Mouse (Mus musculus) neural tube, embryonic 11.5 days (tissue): Measurements from ENCODE around the gene Trdmt1. TPM values are rescaled to one million over a fixed set of nuclear protein-coding genes. Genes with fewer than 3 reads are reported as not detected.

Experiments
- ATAC-seq: fragments of 200-750 bp; cut with Nextera tagmentation; 2 replicates; pipeline ENCODE4 v1.8.0; 2017; ENCODE audit warnings: moderate number of reproducible peaks, mild to moderate bottlenecking, moderate TSS enrichment, moderate library complexity; ENCODE audit not compliant: insufficient read depth, low FRiP score, low TSS enrichment
- DNase-seq: peaks from one replicate; pipeline ENCODE4 v3.0.0-alpha.2; 2015; ENCODE audit warnings: low spot score
- H3K27ac ChIP-seq: fragments of 300-500 bp; sonication (generic); 2 replicates; pipeline ENCODE4 v1.5.1; 2014; ENCODE audit warnings: low read depth, mild to moderate bottlenecking, low read length
- H3K27me3 ChIP-seq: fragments of 300-500 bp; sonication (generic); 2 replicates; pipeline ENCODE4 v1.6.1; 2014; ENCODE audit warnings: mild to moderate bottlenecking, low read length, mixed read lengths; ENCODE audit not compliant: control insufficient read depth, insufficient read depth
- H3K36me3 ChIP-seq: fragments of 300-500 bp; sonication (generic); 2 replicates; pipeline ENCODE4 v1.6.1; 2014; ENCODE audit warnings: mild to moderate bottlenecking, low read length, moderate library complexity, mixed read lengths; ENCODE audit not compliant: control insufficient read depth, insufficient read depth
- H3K4me1 ChIP-seq: fragments of 300-500 bp; sonication (generic); 2 replicates; pipeline ENCODE4 v1.6.1; 2014; ENCODE audit warnings: low read length, mixed read lengths; ENCODE audit not compliant: control insufficient read depth, insufficient read depth
- H3K4me2 ChIP-seq: fragments of 300-500 bp; sonication (generic); 2 replicates; pipeline ENCODE4 v1.6.1; 2014; ENCODE audit warnings: low read depth, mild to moderate bottlenecking, moderate library complexity
- H3K4me3 ChIP-seq: fragments of 300-500 bp; sonication (generic); 2 replicates; pipeline ENCODE4 v1.5.1; 2014; ENCODE audit warnings: low read depth, low read length
- H3K9ac ChIP-seq: fragments of 300-500 bp; sonication (generic); 2 replicates; pipeline ENCODE4 v1.6.1; 2014; ENCODE audit warnings: mild to moderate bottlenecking, low read length
- H3K9me3 ChIP-seq: fragments of 300-500 bp; sonication (generic); 2 replicates; pipeline ENCODE4 v1.6.1; 2016; ENCODE audit warnings: low read length; ENCODE audit not compliant: control insufficient read depth
- WGBS: fragments of 180-500 bp; shearing (Covaris S2); extraction: QIAGEN DNeasy Blood & Tissue Kit; methylation state at CpG from one replicate; pipeline ENCODE4 v1.1.7; 2014; 5-methylcytosine and 5-hydroxymethylcytosine counted together
- polyA plus RNA-seq: library from polyadenylated mRNA; unstranded; fragments of >200 nt; fragmentation: Nextera tagmentation; extraction: Ambion mirVana; gene quantifications from 2 replicates; pipeline ENCODE4 v1.2.1, GENCODE M21; 2014

Trdmt1 gene
- polyA plus RNA-seq, 1 experiment from 2014 or later, result 7.2 TPM

DNA sequence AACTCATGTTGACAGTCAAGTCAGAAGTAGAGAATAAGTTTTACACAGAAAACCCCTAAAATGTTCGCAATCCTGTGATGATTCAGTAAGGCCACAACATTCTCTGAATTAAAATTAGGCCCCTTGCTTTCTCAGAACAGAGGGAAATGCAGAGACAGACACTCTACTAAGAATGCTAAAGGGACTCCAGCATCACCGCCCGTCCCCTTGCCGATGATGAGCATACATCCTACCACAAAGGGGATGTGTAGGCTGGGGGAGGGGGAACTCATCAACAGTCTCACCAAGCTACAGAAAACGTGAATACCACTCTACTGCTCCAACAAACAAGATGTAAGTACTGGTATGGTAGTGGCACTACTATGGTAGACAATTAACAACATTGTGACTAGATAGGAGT, 15.3 kb upstream of the Trdmt1 start:
- Histone ChIP-seq H3K9me3 (no peaks in the 10 kb centered on the region), H3K27ac (no peak overlapping the region), H3K27me3 (no peaks in the 10 kb centered on the region), H3K4me3 (no peak overlapping the region), H3K4me2 (no peak overlapping the region), H3K36me3 (no peaks in the 10 kb centered on the region), H3K9ac (no peak overlapping the region), H3K4me1 (no peaks in the 10 kb centered on the region)
- WGBS, result 86% methylated on average over 5 of the region's 5 CpGs
- DNase-seq (no peak), ATAC-seq (no peak)

DNA sequence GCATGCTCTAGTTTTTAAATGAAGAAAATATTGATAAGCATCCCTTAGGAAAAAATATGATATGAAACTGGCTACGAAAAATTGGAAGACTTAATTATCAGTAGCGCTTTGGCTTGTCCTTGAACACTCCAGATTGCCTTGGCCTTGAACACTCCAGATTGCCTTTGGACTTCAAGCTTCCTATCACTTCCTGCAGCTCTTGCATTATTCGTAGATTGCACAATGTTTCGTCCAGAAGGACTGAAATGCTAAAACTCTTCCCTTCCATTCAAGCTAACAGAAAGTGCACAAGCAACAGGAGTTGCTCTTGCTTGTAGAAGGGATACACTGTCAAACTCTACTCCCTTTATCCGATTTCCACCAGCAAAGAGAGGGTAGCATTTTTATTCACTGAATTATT, 14.8 kb upstream of the Trdmt1 start:
- Histone ChIP-seq H3K4me3 (no peak overlapping the region), H3K4me2 (no peak overlapping the region), H3K27me3 (no peaks in the 10 kb centered on the region), H3K9me3 (no peaks in the 10 kb centered on the region), H3K36me3 (no peaks in the 10 kb centered on the region), H3K27ac (no peak overlapping the region), H3K4me1 (no peaks in the 10 kb centered on the region), H3K9ac (no peak overlapping the region)
- ATAC-seq, result no peak
- DNase-seq, result no peak
- 87% methylated on average over 5 of the region's 5 CpGs for WGBS

DNA sequence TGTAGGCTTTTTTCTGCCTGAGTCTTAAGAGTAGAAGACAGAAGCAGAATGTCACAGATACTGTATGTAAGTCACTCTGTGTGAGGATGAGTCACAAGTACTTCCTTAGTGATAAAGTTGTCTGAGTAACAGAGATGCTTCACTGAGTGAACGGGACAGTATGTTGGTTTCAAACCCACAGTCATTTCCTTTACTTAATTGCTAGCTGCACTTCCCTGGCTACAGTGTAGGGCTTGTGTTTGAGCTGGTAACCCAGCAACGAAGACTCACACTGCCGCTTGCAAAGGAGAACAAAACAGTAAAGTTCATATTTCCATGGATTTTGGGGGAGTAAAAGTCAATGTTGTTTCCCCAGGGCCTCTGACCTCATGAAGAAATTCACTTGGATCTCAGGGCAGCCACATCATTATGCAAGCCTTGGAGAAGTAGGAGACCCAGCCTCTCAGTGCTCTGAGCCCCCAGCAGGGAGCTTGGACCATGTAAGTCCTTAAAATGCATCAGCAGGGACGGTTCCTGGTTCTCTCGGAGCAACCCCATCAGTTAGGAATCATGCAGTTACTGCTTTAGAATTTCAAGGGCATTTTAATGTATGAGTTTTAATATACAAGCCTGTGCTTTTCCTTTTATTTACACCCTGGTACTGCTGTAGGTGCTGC, 14.3 kb upstream of the Trdmt1 start:
- DNase-seq, result no peak
- ATAC-seq, result no peak
- Histone ChIP-seq H3K36me3 (no peaks in the 10 kb centered on the region), H3K27ac (no peak overlapping the region), H3K9ac (no peak overlapping the region), H3K9me3 (no peaks in the 10 kb centered on the region), H3K4me3 (no peak overlapping the region), H3K4me1 (no peaks in the 10 kb centered on the region), H3K27me3 (no peaks in the 10 kb centered on the region), H3K4me2 (no peak overlapping the region)
- WGBS, result 48% methylated on average over 5 of the region's 5 CpGs

DNA sequence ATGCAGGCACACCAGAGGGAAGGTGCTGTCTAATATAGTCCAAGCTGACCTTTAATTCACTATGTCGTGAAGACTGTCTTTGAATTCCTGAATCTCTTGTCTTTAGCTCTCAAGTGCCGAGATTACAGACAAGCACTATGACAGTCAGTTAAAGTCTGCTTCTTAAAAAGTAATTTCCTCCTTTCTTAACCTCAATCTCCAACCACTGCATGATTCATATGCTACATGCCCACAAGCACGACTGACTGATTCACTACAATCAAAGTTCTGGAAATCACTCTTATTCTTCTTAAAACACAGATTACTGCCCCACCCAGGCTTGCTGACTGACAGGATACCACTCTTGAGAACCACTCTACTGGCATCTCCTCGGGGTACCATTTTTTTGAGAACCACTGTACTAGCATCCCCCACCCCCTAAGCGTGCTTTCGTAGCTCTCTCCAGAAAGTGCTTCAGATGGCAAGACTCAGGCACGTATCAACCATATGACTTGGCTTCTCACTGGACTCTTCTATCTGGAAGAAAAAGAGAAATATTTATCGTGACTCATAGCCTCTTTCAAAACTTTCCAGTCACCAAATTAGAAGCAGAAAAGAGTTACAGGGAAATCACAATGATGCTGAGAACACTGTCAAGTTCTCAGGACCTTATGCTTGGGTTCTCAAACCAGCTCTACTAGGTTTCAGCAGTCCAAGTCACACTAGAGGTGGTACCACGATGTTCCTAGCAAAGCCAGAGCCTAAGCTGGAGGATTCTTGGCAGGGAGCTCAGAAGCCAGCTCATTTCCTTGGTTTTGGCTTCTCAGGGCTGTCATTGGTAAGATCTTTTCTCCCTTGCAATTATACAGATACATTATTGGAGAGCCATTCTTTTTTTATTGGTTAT, 12.9 kb upstream of the Trdmt1 start:
- DNase-seq, result no peak
- no peak overlapping the region for H3K27ac ChIP-seq
- no peak overlapping the region for H3K4me2 ChIP-seq
- H3K27me3 ChIP-seq, result no peaks in the 10 kb centered on the region
- H3K4me3 ChIP-seq, result no peak overlapping the region
- no peak overlapping the region for H3K9ac ChIP-seq
- H3K4me1 ChIP-seq, result no peaks in the 10 kb centered on the region
- H3K9me3 ChIP-seq, result no peaks in the 10 kb centered on the region
- no peaks in the 10 kb centered on the region for H3K36me3 ChIP-seq
- ATAC-seq, result no peak
- WGBS, result 89% methylated on average over 9 of the region's 9 CpGs

DNA sequence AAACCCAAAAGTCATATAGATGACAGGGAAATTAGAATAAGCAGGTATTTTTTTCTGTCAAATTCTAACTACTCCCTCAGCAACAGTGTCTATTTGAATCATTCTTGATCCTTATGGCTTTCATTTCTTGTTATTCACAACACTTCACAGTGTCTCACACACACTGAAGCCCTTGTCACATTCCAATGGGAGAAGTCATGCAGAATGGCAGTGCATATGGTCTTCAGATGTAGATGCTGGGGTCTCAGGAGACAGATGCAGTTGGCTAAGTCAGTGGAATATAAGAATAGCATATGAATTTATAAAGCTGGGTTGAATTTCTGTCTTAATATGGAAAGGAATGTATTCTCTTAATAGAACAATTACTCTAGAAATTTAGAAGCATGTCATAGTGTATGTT, 11.8 kb upstream of the Trdmt1 start:
- H3K4me2 ChIP-seq, result no peak overlapping the region
- H3K4me3 ChIP-seq, result no peak overlapping the region
- H3K27ac ChIP-seq, result no peak overlapping the region
- ATAC-seq, result no peak
- H3K9me3 ChIP-seq, result no peaks in the 10 kb centered on the region
- no peaks in the 10 kb centered on the region for H3K4me1 ChIP-seq
- no peak for DNase-seq
- H3K9ac ChIP-seq, result no peak overlapping the region
- H3K27me3 ChIP-seq, result no peaks in the 10 kb centered on the region
- no peaks in the 10 kb centered on the region for H3K36me3 ChIP-seq

DNA sequence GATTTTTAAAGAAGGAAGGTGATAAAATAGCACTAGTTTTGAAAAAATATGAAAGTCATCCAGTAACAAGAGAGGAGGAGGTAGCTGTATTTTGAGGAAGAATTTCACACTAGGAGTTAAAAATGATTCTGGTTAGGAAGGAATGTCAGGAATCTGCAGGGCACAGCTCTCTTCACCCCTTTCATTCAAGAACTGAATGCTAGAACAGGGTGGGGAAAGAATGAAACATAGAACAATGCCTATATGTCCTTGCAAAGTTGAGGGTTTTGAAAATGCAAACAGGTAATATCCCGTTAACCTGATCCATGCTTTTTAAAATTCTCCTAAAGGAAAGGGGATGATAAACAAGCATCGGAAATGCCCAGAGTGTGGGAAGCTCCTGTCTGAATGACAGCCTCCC, 9.5 kb upstream of the Trdmt1 start:
- Histone ChIP-seq H3K4me1 (no peaks in the 10 kb centered on the region), H3K27me3 (no peaks in the 10 kb centered on the region), H3K4me2 (no peak overlapping the region), H3K36me3 (no peaks in the 10 kb centered on the region), H3K9me3 (no peaks in the 10 kb centered on the region), H3K4me3 (no peak overlapping the region), H3K27ac (no peak overlapping the region), H3K9ac (no peak overlapping the region)
- DNase-seq (no peak), ATAC-seq (no peak)
- 81% methylated on average over 2 of the region's 2 CpGs for WGBS

DNA sequence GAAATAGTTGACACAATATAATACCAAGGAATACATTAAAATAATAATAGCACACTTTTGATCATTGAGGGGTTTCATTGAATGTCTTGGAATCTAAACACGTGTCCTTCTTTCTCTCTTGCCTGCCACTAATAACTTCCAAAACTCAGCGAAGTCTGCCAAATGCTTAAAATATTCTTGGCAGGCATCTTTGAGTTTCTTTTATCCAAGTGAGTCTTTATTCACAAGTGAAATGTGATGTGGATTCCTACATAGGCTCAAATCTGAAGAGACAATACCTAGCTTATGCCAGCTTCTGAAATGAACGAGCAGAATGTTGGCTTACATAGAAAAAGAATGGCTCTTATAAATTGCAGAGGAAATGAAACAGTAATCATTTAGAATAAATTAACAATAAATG, 4.3 kb upstream of the Trdmt1 start:
- Histone ChIP-seq H3K4me1 (peaks cover 3% of the 10 kb centered on the region; the same call in 1 of the 2 replicates), H3K4me2 (no peak overlapping the region), H3K9ac (no peak overlapping the region), H3K36me3 (no peaks in the 10 kb centered on the region), H3K27ac (no peak overlapping the region), H3K27me3 (no peaks in the 10 kb centered on the region), H3K4me3 (no peak overlapping the region), H3K9me3 (no peaks in the 10 kb centered on the region)
- DNase-seq (no peak), ATAC-seq (no peak)
- WGBS, result 82% methylated on average over 3 of the region's 3 CpGs

DNA sequence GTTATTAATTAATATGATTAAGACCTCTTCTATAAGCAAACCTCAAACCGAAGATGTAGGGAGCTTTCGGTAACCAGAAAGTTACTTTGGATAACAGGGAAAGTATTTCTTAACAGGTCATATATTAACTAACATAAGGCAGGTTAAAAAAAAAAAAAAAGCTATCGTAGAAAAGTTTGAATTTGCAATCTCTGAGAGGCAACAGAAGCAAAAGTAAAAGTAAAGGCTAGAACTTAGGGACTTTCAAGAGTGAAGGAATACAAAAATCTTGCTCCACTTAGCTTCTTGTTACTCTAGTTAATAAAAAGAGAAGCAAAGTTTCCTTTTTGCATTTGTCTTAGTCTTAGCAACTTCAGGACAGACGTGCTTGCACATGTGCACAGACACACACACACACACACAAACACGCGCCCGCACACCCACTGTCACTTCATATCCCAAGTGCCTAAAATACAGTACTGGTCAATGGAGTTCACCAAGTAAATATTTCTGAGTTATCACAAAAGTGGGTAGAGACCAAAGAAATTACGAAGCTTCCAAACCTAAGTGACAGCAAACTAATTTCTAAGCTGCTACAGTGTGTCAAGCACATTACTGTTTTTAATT, 846 bp downstream of the Trdmt1 start:
- H3K36me3 ChIP-seq, result no peaks in the 10 kb centered on the region
- H3K4me2 ChIP-seq, result peak overlapping the region; percentile 51
- peak overlapping the region; percentile 53 for H3K4me3 ChIP-seq
- 63% methylated on average over 8 of the region's 8 CpGs for WGBS
- H3K9me3 ChIP-seq, result no peaks in the 10 kb centered on the region
- H3K4me1 ChIP-seq, result peaks cover 7% of the 10 kb centered on the region; the same call in 1 of the 2 replicates
- peak overlapping the region; percentile 74 for H3K9ac ChIP-seq
- H3K27me3 ChIP-seq, result no peaks in the 10 kb centered on the region
- DNase-seq (no peak), ATAC-seq (peak; percentile 32)
- peak overlapping the region; percentile 92; the same call in 1 of the 2 replicates for H3K27ac ChIP-seq
